Mouse (Mus musculus): Measurements from ENCODE around the gene Rasgrp3. TPM values are rescaled to one million over a fixed set of nuclear protein-coding genes. Genes with fewer than 3 reads are reported as not detected.

Gene Rasgrp3
- polyA plus RNA-seq, 1 experiment from 2014 or later = 32.1 TPM

DNA sequence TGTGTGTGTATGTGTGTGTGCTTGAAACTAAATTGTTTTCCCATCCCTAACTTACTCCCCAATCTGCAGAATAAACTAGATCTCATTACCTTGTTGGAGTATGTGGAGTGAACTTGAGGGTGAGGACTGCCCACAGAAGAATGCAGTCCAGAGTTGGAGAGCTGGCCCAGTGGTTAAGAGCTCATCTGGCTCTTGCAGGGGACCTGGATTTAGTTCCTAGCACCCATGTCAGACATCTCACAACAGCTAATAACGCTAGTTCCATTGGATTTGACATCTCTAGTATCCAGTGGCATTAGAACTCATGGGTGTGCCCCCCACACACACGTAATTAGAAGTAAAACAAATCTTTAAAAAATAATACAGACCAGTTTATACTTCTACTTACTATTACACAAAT is 1.5 kb upstream of the Rasgrp3 start:
- ATAC-seq = no peak
- WGBS = 94% methylated on average over 2 of the region's 2 CpGs
- Histone ChIP-seq H3K9me3 (ENCODE audit: low read length) (no peaks in the 10 kb centered on the region), H3K36me3 (ENCODE audit: insufficient read depth, low read length) (no peaks in the 10 kb centered on the region), H3K4me3 (ENCODE audit: low read depth, low read length) (no peak overlapping the region), H3K27me3 (replicated peaks; ENCODE audit: insufficient read depth, low read length) (no peaks in the 10 kb centered on the region), H3K27ac (ENCODE audit: low read length) (no peak overlapping the region), H3K4me1 (ENCODE audit: insufficient read depth, low read depth, low read length) (no peaks in the 10 kb centered on the region), H3K4me2 (replicated peaks; ENCODE audit: low read depth, low read length) (no peak overlapping the region), H3K9ac (replicated peaks; ENCODE audit: low read depth) (no peak overlapping the region)
- no peak for DNase-seq (ENCODE audit: low spot score)
- TF ChIP-seq EP300 (IDR thresholded peaks at IDR 0.05) = no peak
- no peak for TF ChIP-seq CTCF (IDR thresholded peaks at IDR 0.05)

GRCm38 (mm10) chr17:75434871-75435270 is 825 bp upstream of the Rasgrp3 start:
- H3K9ac ChIP-seq (replicated peaks; ENCODE audit: low read depth) = no peak overlapping the region
- H3K9me3 ChIP-seq (ENCODE audit: low read length) = no peaks in the 10 kb centered on the region
- H3K4me3 ChIP-seq (ENCODE audit: low read depth, low read length) = no peak overlapping the region
- DNase-seq (ENCODE audit: low spot score) = no peak
- no peak overlapping the region for H3K27ac ChIP-seq (ENCODE audit: low read length)
- no peak overlapping the region for H3K4me2 ChIP-seq (replicated peaks; ENCODE audit: low read depth, low read length)
- 60% methylated on average over 3 of the region's 3 CpGs for WGBS
- ATAC-seq = no peak
- TF ChIP-seq EP300 (IDR thresholded peaks at IDR 0.05) (no peak), CTCF (IDR thresholded peaks at IDR 0.05) (no peak)
- no peaks in the 10 kb centered on the region for H3K4me1 ChIP-seq (ENCODE audit: insufficient read depth, low read depth, low read length)
- H3K27me3 ChIP-seq (replicated peaks; ENCODE audit: insufficient read depth, low read length) = no peaks in the 10 kb centered on the region
- no peaks in the 10 kb centered on the region for H3K36me3 ChIP-seq (ENCODE audit: insufficient read depth, low read length)

DNA sequence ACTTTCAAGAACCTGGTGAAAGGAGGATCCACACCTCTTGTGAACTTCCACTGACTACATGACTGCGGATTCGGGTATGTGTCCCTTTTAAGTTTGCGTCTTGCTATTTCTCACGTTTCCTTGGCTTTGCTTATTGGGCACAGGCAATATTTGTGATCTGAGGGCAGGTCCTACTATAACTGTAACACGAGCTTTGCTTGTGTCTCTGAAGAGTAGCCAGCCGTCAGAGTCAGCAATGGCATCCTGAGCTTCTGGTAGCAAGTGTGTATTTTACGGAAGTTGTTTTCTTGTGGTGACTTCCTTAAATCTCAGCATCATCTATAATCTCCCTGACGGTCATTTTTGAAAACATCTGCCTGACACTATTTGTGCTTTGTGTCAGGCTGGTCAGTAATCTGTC is 399 bp downstream of the Rasgrp3 start:
- Histone ChIP-seq H3K4me3 (ENCODE audit: low read depth, low read length) (peak overlapping the region; percentile 20), H3K4me1 (ENCODE audit: insufficient read depth, low read depth, low read length) (no peaks in the 10 kb centered on the region), H3K9me3 (ENCODE audit: low read length) (no peaks in the 10 kb centered on the region), H3K9ac (replicated peaks; ENCODE audit: low read depth) (peak overlapping the region; percentile 6; the same call in 1 of the 2 replicates), H3K27ac (ENCODE audit: low read length) (peak overlapping the region; percentile 74), H3K4me2 (replicated peaks; ENCODE audit: low read depth, low read length) (0 out of 2 replicates have a peak overlapping the region, but pooled peaks have one; percentile 2), H3K36me3 (ENCODE audit: insufficient read depth, low read length) (no peaks in the 10 kb centered on the region), H3K27me3 (replicated peaks; ENCODE audit: insufficient read depth, low read length) (no peaks in the 10 kb centered on the region)
- WGBS = 47% methylated on average over 8 of the region's 8 CpGs
- DNase-seq (ENCODE audit: low spot score) (no peak), ATAC-seq (no peak)
- TF ChIP-seq CTCF (IDR thresholded peaks at IDR 0.05) (no peak), EP300 (IDR thresholded peaks at IDR 0.05) (no peak)

- Histone ChIP-seq H3K27ac (ENCODE audit: low read length) (peak overlapping the region; percentile 40; the same call in 1 of the 2 replicates), H3K4me3 (ENCODE audit: low read depth, low read length) (peak overlapping the region; percentile 20), H3K9ac (replicated peaks; ENCODE audit: low read depth) (peak overlapping the region; percentile 23; the same call in 1 of the 2 replicates), H3K9me3 (ENCODE audit: low read length) (no peaks in the 10 kb centered on the region), H3K4me1 (ENCODE audit: insufficient read depth, low read depth, low read length) (no peaks in the 10 kb centered on the region), H3K27me3 (replicated peaks; ENCODE audit: insufficient read depth, low read length) (no peaks in the 10 kb centered on the region), H3K4me2 (replicated peaks; ENCODE audit: low read depth, low read length) (peak overlapping the region; percentile 42; the same call in 1 of the 2 replicates), H3K36me3 (ENCODE audit: insufficient read depth, low read length) (no peaks in the 10 kb centered on the region)
- no peak for ATAC-seq
- WGBS = 38% methylated on average over 6 of the region's 6 CpGs
- DNase-seq (ENCODE audit: low spot score) = peak; percentile 26
- no peak for TF ChIP-seq EP300 (IDR thresholded peaks at IDR 0.05)
- no peak for TF ChIP-seq CTCF (IDR thresholded peaks at IDR 0.05)
Measured at GRCm38 (mm10) chr17:75436819-75437218, 1.1 kb downstream of the Rasgrp3 start.

- Histone ChIP-seq H3K4me3 (ENCODE audit: low read depth, low read length) (peak overlapping the region; percentile 20), H3K27ac (ENCODE audit: low read length) (peak overlapping the region; percentile 66), H3K9me3 (ENCODE audit: low read length) (no peaks in the 10 kb centered on the region), H3K9ac (replicated peaks; ENCODE audit: low read depth) (peak overlapping the region; percentile 23; the same call in 1 of the 2 replicates), H3K27me3 (replicated peaks; ENCODE audit: insufficient read depth, low read length) (no peaks in the 10 kb centered on the region), H3K36me3 (ENCODE audit: insufficient read depth, low read length) (no peaks in the 10 kb centered on the region), H3K4me1 (ENCODE audit: insufficient read depth, low read depth, low read length) (no peaks in the 10 kb centered on the region), H3K4me2 (replicated peaks; ENCODE audit: low read depth, low read length) (peak overlapping the region; percentile 42)
- 46% methylated on average over 11 of the region's 11 CpGs for WGBS
- no peak for DNase-seq (ENCODE audit: low spot score)
- TF ChIP-seq EP300 (IDR thresholded peaks at IDR 0.05) = no peak
- no peak for TF ChIP-seq CTCF (IDR thresholded peaks at IDR 0.05)
- no peak for ATAC-seq
Measured at GRCm38 (mm10) chr17:75437239-75437750, 1.6 kb downstream of the Rasgrp3 start.

DNA sequence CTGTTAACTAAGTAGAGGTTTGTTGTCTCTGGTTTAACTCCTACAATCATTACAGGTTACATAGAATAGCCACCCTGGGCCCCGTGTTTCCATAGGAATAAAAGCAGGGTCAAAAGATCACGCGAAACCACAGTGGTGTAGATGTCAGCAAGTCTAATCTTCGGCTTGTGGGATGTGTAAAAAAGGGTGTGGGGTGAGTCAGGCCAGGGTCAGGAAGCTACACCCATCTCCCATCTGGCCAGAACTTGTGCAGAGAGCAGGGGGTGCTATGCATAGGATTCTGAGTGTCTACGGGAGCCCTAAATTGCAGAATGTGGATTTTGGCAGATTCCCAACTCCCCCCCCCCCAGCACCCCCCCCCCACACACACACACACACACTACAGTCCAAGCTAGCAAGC is 2.5 kb downstream of the Rasgrp3 start:
- TF ChIP-seq CTCF (IDR thresholded peaks at IDR 0.05) (no peak), EP300 (IDR thresholded peaks at IDR 0.05) (no peak)
- H3K4me1 ChIP-seq (ENCODE audit: insufficient read depth, low read depth, low read length) = no peaks in the 10 kb centered on the region
- H3K4me3 ChIP-seq (ENCODE audit: low read depth, low read length) = peak overlapping the region; percentile 20
- 37% methylated on average over 5 of the region's 5 CpGs for WGBS
- no peaks in the 10 kb centered on the region for H3K27me3 ChIP-seq (replicated peaks; ENCODE audit: insufficient read depth, low read length)
- ATAC-seq (peak; percentile 51; the same call in 1 of the 2 replicates), DNase-seq (ENCODE audit: low spot score) (peak; percentile 54)
- H3K9me3 ChIP-seq (ENCODE audit: low read length) = no peaks in the 10 kb centered on the region
- H3K27ac ChIP-seq (ENCODE audit: low read length) = 0 out of 2 replicates have a peak overlapping the region, but pooled peaks have one; percentile 43
- peak overlapping the region; percentile 42 for H3K4me2 ChIP-seq (replicated peaks; ENCODE audit: low read depth, low read length)
- H3K9ac ChIP-seq (replicated peaks; ENCODE audit: low read depth) = no peak overlapping the region
- H3K36me3 ChIP-seq (ENCODE audit: insufficient read depth, low read length) = no peaks in the 10 kb centered on the region

Measured in lung, postnatal 0 days (tissue).